Mouse (Mus musculus): ENCODE measurements around the gene Esp4. TPM values are rescaled to one million over a fixed set of nuclear protein-coding genes. Genes with fewer than 3 reads are reported as not detected.
"Not testable (repeated sequence)": the region's sequence is repeated elsewhere in the genome, so short reads cannot be mapped to it uniquely, and the experiment has no call there.

Gene Esp4
- total RNA-seq (2021) = not detected
- long read RNA-seq, experiment 1 = 0 reads
- long read RNA-seq, experiment 2 = 0 reads

GRCm38 (mm10) chr17:40598294-40598693 is at the start of gene Esp4:
Gene Esp4 (plus strand): TSS chr17:40598594.
- no peak for DNase-seq (ENCODE audit: low spot score in 2 of 2)

GRCm38 (mm10) chr17:40553470-40553869 is 44.9 kb upstream of the Esp4 start:
- DNase-seq (ENCODE audit: low spot score in 2 of 2) = no peak

GRCm38 (mm10) chr17:40561207-40561606 is 37.2 kb upstream of the Esp4 start, which contains the start of gene Esp6:
Gene Esp6 (plus strand): TSS chr17:40561507.
- no peak for DNase-seq (ENCODE audit: low spot score in 2 of 2)

GRCm38 (mm10) chr17:40583906-40584305 is 14.5 kb upstream of the Esp4 start:
- not testable (repeated sequence) for DNase-seq (ENCODE audit: low spot score in 2 of 2)

GRCm38 (mm10) chr17:40591297-40591696 is 7.1 kb upstream of the Esp4 start:
- DNase-seq (ENCODE audit: low spot score in 2 of 2) = no peak

- DNase-seq (ENCODE audit: low spot score in 2 of 2) = not testable (repeated sequence)
Measured at GRCm38 (mm10) chr17:40631775-40632174, 33.4 kb downstream of the Esp4 start, which contains the start of gene Esp3. Gene Esp3 (plus strand): TSS chr17:40632075.

Other genes starting within 250 kb of the Esp4 start
- not detected for gene Esp8, start 78.6 kb upstream of the Esp4 start, total RNA-seq (2021)
- gene Esp6, start 37.1 kb upstream of the Esp4 start, total RNA-seq (2021) = not detected
- gene Esp3, start 33.5 kb downstream of the Esp4 start, total RNA-seq (2021) = not detected
- gene Esp1, start 128.5 kb downstream of the Esp4 start, total RNA-seq (2021) = not detected
- not detected for gene Crisp2, start 208.4 kb downstream of the Esp4 start, total RNA-seq (2021)
- gene Rhag, start 212.5 kb downstream of the Esp4 start, total RNA-seq (2021) = not detected

All from layer of hippocampus, postnatal 14 days (tissue).